Mouse (Mus musculus) C2C12 (cell line): ENCODE results near the gene Eif4e1b. TPM values are rescaled to one million over a fixed set of nuclear protein-coding genes. Genes with fewer than 3 reads are reported as not detected.

Experiments used
- H3K27me3 ChIP-seq: one replicate; pipeline ENCODE4 v1.6.1; 2011; ENCODE audit not compliant: control insufficient read depth, insufficient read depth, insufficient read length
- H3K36me3 ChIP-seq: one replicate; pipeline ENCODE4 v1.6.1; 2011; ENCODE audit not compliant: control insufficient read depth, insufficient read depth
- H3K4me3 ChIP-seq: one replicate; pipeline ENCODE4 v1.5.1; 2011; ENCODE audit warnings: mild to moderate bottlenecking, control low read depth; ENCODE audit not compliant: poor library complexity, insufficient read depth, severe bottlenecking
- H3K79me2 ChIP-seq: one replicate; pipeline ENCODE4 v1.6.1; 2011; ENCODE audit not compliant: control insufficient read depth, insufficient read depth
- H3K79me3 ChIP-seq: one replicate; pipeline ENCODE4 v1.6.1; 2011; ENCODE audit warnings: low read depth, control low read depth
- H3ac ChIP-seq: one replicate; pipeline ENCODE3; 2011; ENCODE audit warnings: low read depth; ENCODE audit not compliant: control insufficient read depth, insufficient read length
- CEBPB ChIP-seq: IDR thresholded peaks from one replicate; pipeline ENCODE4 v1.6.1; 2011; ENCODE audit warnings: low read depth, mild to moderate bottlenecking, control low read depth, moderate library complexity
- CTCF ChIP-seq: IDR thresholded peaks from one replicate; pipeline ENCODE4 v1.5.1; 2011; ENCODE audit not compliant: control insufficient read depth, insufficient read depth, insufficient read length
- FOSL1 ChIP-seq: IDR thresholded peaks from one replicate; pipeline ENCODE4 v1.8.0; 2011; ENCODE audit warnings: mild to moderate bottlenecking, low read length; ENCODE audit not compliant: poor library complexity, insufficient read depth, severe bottlenecking
- MAX ChIP-seq: IDR thresholded peaks from one replicate; pipeline ENCODE4 v1.6.1; 2011; ENCODE audit warnings: mild to moderate bottlenecking, control low read depth
- MYOD1 ChIP-seq: IDR thresholded peaks from one replicate; pipeline ENCODE4 v1.6.1; 2011; ENCODE audit warnings: low read depth; ENCODE audit not compliant: control insufficient read depth, insufficient read length
- MYOG ChIP-seq: IDR thresholded peaks from one replicate; pipeline ENCODE4 v1.6.1; 2011; ENCODE audit not compliant: control insufficient read depth, insufficient read length; ENCODE audit errors: extremely low read depth
- USF1 ChIP-seq: IDR thresholded peaks from one replicate; pipeline ENCODE4 v1.6.1; 2011; ENCODE audit warnings: low read depth, mild to moderate bottlenecking, control low read depth, moderate library complexity
- long read RNA-seq, 2 experiments: library from polyadenylated mRNA; unstranded; transcript quantifications; one replicate each; pipeline ENCODE4 v2.0.0; 2019 to 2020
- polyA plus RNA-seq: library from polyadenylated mRNA; unstranded; fragments of >200 nt; fragmentation: generic; extraction: Trizol; gene quantifications from one replicate; pipeline ENCODE4 v1.2.1, GENCODE M21; 2012; ENCODE audit warnings: missing spikeins

Eif4e1b gene
- polyA plus RNA-seq: not detected
- long read RNA-seq, experiment 1: 0 reads
- long read RNA-seq, experiment 2: 0 reads

DNA sequence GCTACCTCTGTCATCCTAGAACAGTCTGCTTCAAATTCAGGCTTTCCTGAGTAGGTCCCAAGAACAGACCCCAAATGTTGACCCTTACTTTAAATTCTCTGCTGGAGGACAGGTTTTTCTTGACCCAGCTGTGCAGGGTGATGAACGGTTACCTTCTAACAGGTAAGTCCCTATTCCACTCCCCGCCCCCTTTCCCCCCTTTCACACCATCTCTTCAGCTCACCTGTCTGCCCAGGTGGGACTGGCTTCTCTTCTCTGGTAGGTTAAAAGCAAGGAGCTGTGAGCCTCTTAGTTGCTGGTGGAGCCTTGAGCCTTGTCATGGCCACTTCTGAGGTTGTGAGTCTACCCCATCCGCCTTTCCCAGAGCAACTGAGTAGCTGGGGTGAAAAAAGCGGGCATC, at the start of gene Eif4e1b:
Eif4e1b (plus strand) TSS at position 301 of the 400 bp plus-strand sequence.
- Histone ChIP-seq H3K79me2 (no peaks in the 10 kb centered on the region), H3K4me3 (no peak within 1 kb of the TSS), H3ac (no peak within 1 kb of the TSS), H3K27me3 (peaks cover 29% of the 10 kb centered on the region), H3K36me3 (no peaks in the 10 kb centered on the region), H3K79me3 (no peaks in the 10 kb centered on the region)
- no peak for TF ChIP-seq MAX
- TF ChIP-seq FOSL1: no peak
- no peak for TF ChIP-seq CTCF
- no peak for TF ChIP-seq USF1
- no peak for TF ChIP-seq MYOD1
- TF ChIP-seq MYOG: no peak
- TF ChIP-seq CEBPB: no peak

DNA sequence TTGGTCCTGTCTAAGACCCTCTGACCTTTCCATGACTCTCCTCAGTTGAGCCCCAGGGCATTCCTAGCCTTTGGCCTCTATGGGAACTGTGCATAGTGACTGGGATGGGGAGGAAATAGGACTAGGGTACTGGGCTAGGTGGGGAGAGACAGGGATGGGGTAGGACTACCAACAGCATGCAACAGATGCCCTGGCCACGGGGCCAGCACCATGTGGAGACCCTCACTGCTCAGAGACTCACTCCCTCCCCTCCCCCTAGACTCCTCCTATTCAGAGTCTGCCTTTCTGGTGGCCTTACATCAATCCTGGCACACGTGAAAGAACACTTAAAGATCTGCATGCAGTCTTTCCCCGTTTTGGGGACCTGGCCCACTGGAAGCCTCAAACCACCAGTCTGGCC, 46.9 kb upstream of the Eif4e1b start:
- H3K36me3 ChIP-seq: no peaks in the 10 kb centered on the region
- no peak overlapping the region for H3ac ChIP-seq
- TF ChIP-seq FOSL1: no peak
- no peak for TF ChIP-seq CEBPB
- TF ChIP-seq USF1: no peak
- no peak for TF ChIP-seq MYOG
- no peak for TF ChIP-seq CTCF
- TF ChIP-seq MAX: no peak
- no peak for TF ChIP-seq MYOD1
- H3K79me3 ChIP-seq: no peaks in the 10 kb centered on the region
- H3K79me2 ChIP-seq: no peaks in the 10 kb centered on the region
- H3K27me3 ChIP-seq: peaks cover 79% of the 10 kb centered on the region
- H3K4me3 ChIP-seq: no peak overlapping the region

DNA sequence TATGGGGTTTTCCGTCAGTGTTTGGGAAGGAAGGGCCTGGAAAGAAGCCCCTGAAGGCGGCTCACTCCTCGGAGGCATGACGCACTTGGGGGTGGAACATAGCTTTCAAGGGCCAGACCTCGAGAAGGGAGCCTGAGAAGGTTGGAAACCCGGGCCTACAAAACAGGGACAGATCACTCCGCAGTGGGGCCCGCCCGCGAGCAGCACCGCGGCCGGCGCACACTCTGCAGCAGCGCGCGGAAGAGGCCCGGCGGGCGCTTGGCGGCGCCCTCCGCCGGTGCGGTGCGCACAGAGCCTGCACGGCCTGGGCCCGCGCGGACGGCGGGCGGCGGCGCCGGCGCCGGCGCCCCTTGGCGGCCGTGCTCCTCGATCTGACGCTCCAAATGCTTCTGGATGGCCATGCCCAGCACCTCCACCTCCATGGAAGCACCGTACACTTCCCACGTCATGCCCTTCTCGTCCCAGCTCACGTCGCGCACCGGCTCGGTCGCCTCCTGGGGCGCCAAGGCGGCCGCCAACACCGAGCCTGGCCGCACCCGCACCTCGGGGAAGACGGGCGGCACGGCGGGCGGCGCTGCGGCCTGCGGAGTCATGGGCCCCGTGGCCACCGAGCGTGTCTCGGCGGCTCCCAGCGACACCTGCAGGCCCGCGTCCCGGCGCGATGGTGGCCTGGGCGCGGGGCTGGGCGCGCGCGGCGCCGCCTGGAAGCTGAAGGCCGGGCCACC, 46.1 kb upstream of the Eif4e1b start:
- H3K79me2 ChIP-seq: no peaks in the 10 kb centered on the region
- TF ChIP-seq MYOG (no peak), CEBPB (no peak), USF1 (no peak), MAX (no peak), CTCF (no peak)
- peaks cover 76% of the 10 kb centered on the region for H3K27me3 ChIP-seq
- no peak overlapping the region for H3K4me3 ChIP-seq
- H3K79me3 ChIP-seq: no peaks in the 10 kb centered on the region
- H3K36me3 ChIP-seq: no peaks in the 10 kb centered on the region
- H3ac ChIP-seq: no peak overlapping the region

DNA sequence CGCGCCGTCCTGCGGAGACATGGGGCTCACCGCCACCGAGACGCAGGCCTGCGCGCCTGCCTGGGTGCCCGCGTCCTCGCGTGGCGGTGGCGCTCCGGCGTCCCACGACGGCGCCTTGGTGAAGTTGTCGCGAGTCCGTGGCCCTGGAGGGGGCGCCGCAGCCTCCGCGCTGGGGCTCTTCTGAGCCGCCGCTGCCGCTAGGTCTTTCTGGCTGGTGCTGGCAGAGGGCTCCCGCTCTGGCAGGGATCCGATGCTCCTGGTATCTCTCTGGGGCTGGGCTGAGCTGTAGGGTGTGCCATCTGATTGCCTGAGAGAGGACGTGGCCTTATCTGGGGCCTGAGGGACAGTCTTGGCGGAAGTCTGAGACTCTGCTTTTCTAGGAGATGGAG, 45.6 kb upstream of the Eif4e1b start:
- H3K4me3 ChIP-seq: no peak overlapping the region
- peaks cover 76% of the 10 kb centered on the region for H3K27me3 ChIP-seq
- H3K36me3 ChIP-seq: no peaks in the 10 kb centered on the region
- H3K79me2 ChIP-seq: no peaks in the 10 kb centered on the region
- H3K79me3 ChIP-seq: no peaks in the 10 kb centered on the region
- TF ChIP-seq CTCF (no peak), MYOG (no peak), FOSL1 (no peak), MAX (no peak), CEBPB (no peak), MYOD1 (no peak), USF1 (no peak)
- H3ac ChIP-seq: no peak overlapping the region

DNA sequence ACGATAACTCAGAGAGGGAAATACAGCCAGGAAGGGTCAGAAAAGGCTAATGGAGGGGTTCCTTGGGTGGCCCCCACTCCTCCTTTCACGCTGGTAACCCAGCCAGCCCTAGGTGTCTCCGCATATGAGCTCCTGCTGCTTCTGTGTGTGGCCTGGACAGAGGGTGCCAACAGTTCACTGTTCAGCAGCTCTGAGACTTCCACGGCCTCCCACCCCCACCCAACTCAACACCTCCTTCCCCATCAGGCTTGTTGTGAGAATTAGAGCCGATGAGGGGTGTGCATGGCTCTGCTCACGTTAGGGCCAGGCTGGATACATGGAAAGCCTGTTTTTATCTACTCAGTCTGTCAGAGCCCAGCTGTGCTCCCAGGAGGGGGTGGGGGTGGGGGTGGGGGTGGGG, 37.7 kb upstream of the Eif4e1b start:
- TF ChIP-seq MAX: no peak
- Histone ChIP-seq H3K27me3 (peaks cover 53% of the 10 kb centered on the region), H3ac (no peak overlapping the region)

DNA sequence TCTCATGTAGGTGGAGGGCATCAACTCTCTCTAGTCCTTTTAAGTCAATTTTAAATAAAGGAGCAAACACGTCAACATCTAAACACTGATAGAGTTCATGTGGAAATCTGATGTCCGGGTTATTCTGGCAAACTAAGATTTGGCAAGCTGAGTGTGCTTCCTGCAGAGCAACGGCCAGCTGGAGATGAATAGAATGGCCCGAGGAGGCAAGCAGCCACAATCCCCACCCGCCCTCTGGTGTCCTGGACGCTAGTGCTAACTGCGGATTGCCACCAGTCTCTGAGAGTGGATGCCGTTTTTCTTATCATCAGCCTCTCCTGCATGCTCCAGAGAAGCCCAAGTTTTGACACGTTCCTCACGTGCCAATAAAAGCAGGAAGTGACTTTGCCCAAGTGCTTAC, 36.9 kb upstream of the Eif4e1b start:
- Histone ChIP-seq H3ac (no peak overlapping the region), H3K36me3 (no peaks in the 10 kb centered on the region), H3K79me2 (no peaks in the 10 kb centered on the region), H3K79me3 (no peaks in the 10 kb centered on the region), H3K27me3 (peaks cover 48% of the 10 kb centered on the region), H3K4me3 (no peak overlapping the region)
- TF ChIP-seq MYOD1 (no peak), CEBPB (no peak), CTCF (no peak), FOSL1 (no peak), USF1 (no peak), MAX (no peak), MYOG (no peak)

More for the DNA sequence above, 37.7 kb upstream of the Eif4e1b start:
- no peaks in the 10 kb centered on the region for H3K79me2 ChIP-seq
- no peaks in the 10 kb centered on the region for H3K36me3 ChIP-seq
- H3K79me3 ChIP-seq: no peaks in the 10 kb centered on the region
- H3K4me3 ChIP-seq: no peak overlapping the region
